Mouse (Mus musculus): ENCODE data around the gene Tmem120b. TPM values are rescaled to one million over a fixed set of nuclear protein-coding genes. Genes with fewer than 3 reads are reported as not detected.
A peak's percentile ranks its signal among the peaks of the same experiment; 100 is the strongest.

Gene Tmem120b
- polyA plus RNA-seq, 1 experiment: 9.4 TPM

DNA sequence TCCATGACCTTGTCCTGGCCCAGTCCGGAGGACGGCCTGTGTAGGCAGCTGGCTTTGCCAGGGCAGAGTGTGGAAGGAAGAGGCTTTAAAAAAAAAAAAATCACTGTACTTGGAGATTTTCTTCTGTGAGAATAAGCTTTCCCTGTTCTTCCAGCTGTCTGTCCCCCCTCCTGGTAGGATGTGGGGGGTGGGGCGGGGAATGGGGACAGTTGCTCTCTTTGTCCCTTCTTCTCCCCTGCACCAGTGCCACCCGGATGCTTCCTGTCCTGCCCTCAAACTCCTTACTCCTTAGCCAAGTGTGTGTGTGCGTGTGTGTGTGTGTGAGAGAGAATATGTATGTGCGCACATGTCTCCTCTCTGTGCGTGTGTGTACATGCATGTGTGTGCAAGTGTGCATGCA, 38.5 kb upstream of the Tmem120b start:
- Histone ChIP-seq H3K4me3 (replicated peaks) (no peak overlapping the region), H3K9me3 (ENCODE audit: control insufficient read depth, low read length) (no peaks in the 10 kb centered on the region), H3K4me1 (ENCODE audit: control insufficient read depth) (peaks cover 17% of the 10 kb centered on the region), H3K27me3 (ENCODE audit: control insufficient read depth) (no peaks in the 10 kb centered on the region), H3K36me3 (ENCODE audit: control insufficient read depth) (peaks cover 10% of the 10 kb centered on the region)
- TF ChIP-seq TAL1 (IDR thresholded peaks at IDR 0.05; ENCODE audit: low read length): no peak
- no peak for TF ChIP-seq GATA1 (IDR thresholded peaks at IDR 0.05; ENCODE audit: low read length)

DNA sequence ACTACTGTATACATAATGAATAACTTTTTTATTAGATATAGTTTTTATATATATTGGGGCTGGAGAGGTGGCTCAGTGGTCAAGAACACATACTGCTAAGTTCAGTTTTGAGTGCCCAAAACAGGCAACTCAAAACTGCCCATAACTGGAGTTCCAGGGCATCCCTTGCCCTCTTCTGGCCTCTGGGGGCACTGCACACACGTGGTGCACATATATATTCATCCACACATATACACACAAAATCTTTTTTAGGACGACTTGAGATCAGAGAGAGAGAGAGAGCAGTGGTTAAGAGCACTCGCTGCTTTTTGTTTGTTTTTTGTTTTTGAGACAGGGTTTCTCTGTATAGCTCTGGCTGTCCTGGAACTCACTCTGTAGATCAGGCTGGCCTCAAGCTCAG, 36.9 kb upstream of the Tmem120b start:
- no peaks in the 10 kb centered on the region for H3K27me3 ChIP-seq (ENCODE audit: control insufficient read depth)
- TF ChIP-seq GATA1 (IDR thresholded peaks at IDR 0.05; ENCODE audit: low read length) (no peak), TAL1 (IDR thresholded peaks at IDR 0.05; ENCODE audit: low read length) (no peak)
- H3K4me3 ChIP-seq (replicated peaks): no peak overlapping the region
- no peaks in the 10 kb centered on the region for H3K9me3 ChIP-seq (ENCODE audit: control insufficient read depth, low read length)
- H3K4me1 ChIP-seq (ENCODE audit: control insufficient read depth): peaks cover 29% of the 10 kb centered on the region
- H3K36me3 ChIP-seq (ENCODE audit: control insufficient read depth): peaks cover 10% of the 10 kb centered on the region

DNA sequence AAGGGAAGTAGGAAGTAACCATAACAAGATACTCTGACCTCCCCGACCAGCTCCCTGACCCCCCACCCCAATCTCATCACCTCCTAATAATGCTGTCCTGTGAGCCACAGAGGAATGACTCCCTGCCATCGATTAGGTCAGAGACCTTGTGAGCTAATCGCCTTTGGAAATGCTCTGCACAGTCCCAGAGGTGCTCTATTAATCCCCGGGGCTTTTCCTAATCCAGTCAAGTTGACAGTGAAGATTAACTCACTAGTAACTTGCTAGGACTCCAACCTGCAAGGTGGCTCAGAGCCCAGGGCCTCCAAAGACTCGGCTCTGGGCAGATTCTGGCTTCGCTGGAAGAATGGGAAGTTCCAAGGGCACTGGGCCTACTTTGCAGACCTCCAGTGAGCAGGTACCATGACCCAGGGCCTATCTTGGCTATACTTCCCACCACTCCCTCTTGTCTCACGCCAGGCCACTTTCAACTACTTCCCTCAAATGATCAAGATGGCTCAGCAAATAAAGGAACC, 34.5 kb upstream of the Tmem120b start:
- peaks cover 41% of the 10 kb centered on the region for H3K4me1 ChIP-seq (ENCODE audit: control insufficient read depth)
- H3K27me3 ChIP-seq (ENCODE audit: control insufficient read depth): no peaks in the 10 kb centered on the region; the same call in 1 of the 2 replicates
- H3K4me3 ChIP-seq (replicated peaks): no peak overlapping the region
- H3K9me3 ChIP-seq (ENCODE audit: control insufficient read depth, low read length): no peaks in the 10 kb centered on the region
- H3K36me3 ChIP-seq (ENCODE audit: control insufficient read depth): peaks cover 10% of the 10 kb centered on the region
- TF ChIP-seq GATA1 (IDR thresholded peaks at IDR 0.05; ENCODE audit: low read length): no peak
- TF ChIP-seq TAL1 (IDR thresholded peaks at IDR 0.05; ENCODE audit: low read length): no peak

DNA sequence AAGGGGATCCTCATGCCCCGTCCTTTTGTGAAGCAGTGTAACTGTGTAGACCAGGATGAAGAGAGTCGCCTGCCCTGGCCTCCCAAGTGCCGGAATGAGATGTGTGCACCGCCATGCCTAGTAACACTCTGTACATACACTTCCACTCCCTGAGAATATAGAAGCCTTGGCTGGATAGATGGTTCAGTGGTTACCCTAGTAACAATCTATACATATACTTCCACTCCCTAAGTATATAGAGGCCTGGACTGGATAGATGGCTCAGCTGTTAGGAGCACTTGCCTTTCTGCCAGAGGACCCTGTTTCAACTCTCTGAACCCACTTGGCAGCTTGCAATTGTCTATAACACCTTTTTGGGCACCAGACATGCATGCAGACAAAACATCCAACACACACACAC, 33.1 kb upstream of the Tmem120b start:
- TF ChIP-seq TAL1 (IDR thresholded peaks at IDR 0.05; ENCODE audit: low read length): no peak
- no peak for TF ChIP-seq GATA1 (IDR thresholded peaks at IDR 0.05; ENCODE audit: low read length)
- H3K4me1 ChIP-seq (ENCODE audit: control insufficient read depth): peaks cover 52% of the 10 kb centered on the region
- H3K9me3 ChIP-seq (ENCODE audit: control insufficient read depth, low read length): no peaks in the 10 kb centered on the region
- peak overlapping the region; percentile 14 for H3K4me3 ChIP-seq (replicated peaks)
- no peaks in the 10 kb centered on the region; the same call in 1 of the 2 replicates for H3K36me3 ChIP-seq (ENCODE audit: control insufficient read depth)
- H3K27me3 ChIP-seq (ENCODE audit: control insufficient read depth): no peaks in the 10 kb centered on the region; the same call in 1 of the 2 replicates

DNA sequence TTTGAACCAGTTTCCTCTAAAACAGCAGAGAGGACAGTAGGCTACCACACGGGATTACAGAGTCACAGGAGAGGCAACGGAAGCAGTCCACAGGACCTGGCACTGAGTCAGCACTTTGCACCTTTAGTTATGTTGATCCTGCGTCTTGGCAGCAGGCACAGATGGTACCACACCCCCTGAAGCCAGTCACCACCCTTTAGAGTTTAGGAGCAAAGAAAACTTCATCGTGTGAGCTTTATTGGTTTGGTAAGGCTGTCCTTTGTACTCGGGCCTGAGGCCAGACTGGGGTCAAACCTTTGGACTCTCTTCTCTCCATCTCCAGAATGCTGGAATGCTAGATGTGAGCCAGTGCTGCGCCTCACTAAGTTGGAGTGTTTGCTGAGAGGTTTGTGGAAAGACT, 32.7 kb upstream of the Tmem120b start:
- TF ChIP-seq GATA1 (IDR thresholded peaks at IDR 0.05; ENCODE audit: low read length): no peak
- TF ChIP-seq TAL1 (IDR thresholded peaks at IDR 0.05; ENCODE audit: low read length): no peak
- Histone ChIP-seq H3K36me3 (ENCODE audit: control insufficient read depth) (no peaks in the 10 kb centered on the region; the same call in 1 of the 2 replicates), H3K4me3 (replicated peaks) (peak overlapping the region; percentile 12), H3K27me3 (ENCODE audit: control insufficient read depth) (no peaks in the 10 kb centered on the region; the same call in 1 of the 2 replicates), H3K9me3 (ENCODE audit: control insufficient read depth, low read length) (no peaks in the 10 kb centered on the region), H3K4me1 (ENCODE audit: control insufficient read depth) (peaks cover 56% of the 10 kb centered on the region)

DNA sequence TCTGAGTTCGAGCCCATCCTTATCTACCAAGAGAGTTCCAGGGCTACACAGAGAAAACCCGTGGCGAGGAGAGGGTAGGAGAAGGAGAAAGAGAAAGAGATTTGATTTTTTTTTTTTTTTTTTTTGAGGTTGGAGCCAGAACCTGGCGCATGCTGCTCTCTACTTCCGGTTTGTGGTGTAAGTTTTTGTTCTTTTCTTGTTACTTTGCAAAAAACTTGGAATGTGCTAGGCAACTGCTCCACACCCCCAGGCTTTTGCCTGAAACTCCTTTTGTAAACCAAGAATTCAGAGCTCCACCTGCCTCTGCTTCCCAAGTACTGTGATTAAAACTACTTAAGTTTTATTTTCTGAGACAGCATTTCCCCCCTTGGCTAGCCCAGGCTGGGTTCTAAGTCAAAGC, 30.1 kb upstream of the Tmem120b start:
- H3K4me3 ChIP-seq (replicated peaks): no peak overlapping the region
- TF ChIP-seq GATA1 (IDR thresholded peaks at IDR 0.05; ENCODE audit: low read length) (no peak), TAL1 (IDR thresholded peaks at IDR 0.05; ENCODE audit: low read length) (no peak)
- H3K27me3 ChIP-seq (ENCODE audit: control insufficient read depth): no peaks in the 10 kb centered on the region; the same call in 1 of the 2 replicates
- peaks cover 66% of the 10 kb centered on the region for H3K4me1 ChIP-seq (ENCODE audit: control insufficient read depth)
- H3K9me3 ChIP-seq (ENCODE audit: control insufficient read depth, low read length): no peaks in the 10 kb centered on the region
- no peaks in the 10 kb centered on the region for H3K36me3 ChIP-seq (ENCODE audit: control insufficient read depth)

DNA sequence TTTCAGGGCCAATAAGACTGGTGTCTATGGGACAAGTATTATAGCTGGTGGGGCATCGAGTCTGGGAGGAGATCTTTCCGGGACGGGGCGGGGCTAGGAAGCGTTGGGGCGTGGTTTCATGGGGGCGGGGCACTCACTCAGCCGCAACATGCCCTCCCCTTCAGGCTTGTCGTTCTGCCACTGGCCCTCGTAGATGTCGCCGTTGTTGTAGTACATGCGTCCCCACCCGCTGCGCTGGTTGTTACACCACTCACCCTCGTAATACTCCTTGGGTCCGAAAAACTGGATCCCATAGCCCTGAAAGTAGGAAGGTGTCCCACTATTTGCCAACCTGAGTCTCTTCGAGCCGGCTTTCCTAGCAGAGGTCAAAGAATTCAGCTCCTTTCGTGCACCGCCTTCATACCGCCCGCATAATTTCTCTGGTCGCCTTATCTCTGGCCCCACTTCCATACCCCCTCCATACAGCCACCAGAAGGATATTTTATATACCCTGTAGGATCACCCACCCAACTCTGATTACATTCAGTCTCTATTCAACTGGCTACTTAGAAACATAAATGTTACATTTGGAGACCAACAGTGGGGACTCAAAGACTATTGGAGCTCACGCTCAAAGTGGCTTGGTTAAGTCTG, 29.0 kb upstream of the Tmem120b start:
- Histone ChIP-seq H3K4me1 (ENCODE audit: control insufficient read depth) (peaks cover 63% of the 10 kb centered on the region), H3K27me3 (ENCODE audit: control insufficient read depth) (no peaks in the 10 kb centered on the region; the same call in 1 of the 2 replicates), H3K9me3 (ENCODE audit: control insufficient read depth, low read length) (no peaks in the 10 kb centered on the region), H3K36me3 (ENCODE audit: control insufficient read depth) (no peaks in the 10 kb centered on the region), H3K4me3 (replicated peaks) (peak overlapping the region; percentile 64)
- TF ChIP-seq TAL1 (IDR thresholded peaks at IDR 0.05; ENCODE audit: low read length) (no peak), GATA1 (IDR thresholded peaks at IDR 0.05; ENCODE audit: low read length) (no peak)

DNA sequence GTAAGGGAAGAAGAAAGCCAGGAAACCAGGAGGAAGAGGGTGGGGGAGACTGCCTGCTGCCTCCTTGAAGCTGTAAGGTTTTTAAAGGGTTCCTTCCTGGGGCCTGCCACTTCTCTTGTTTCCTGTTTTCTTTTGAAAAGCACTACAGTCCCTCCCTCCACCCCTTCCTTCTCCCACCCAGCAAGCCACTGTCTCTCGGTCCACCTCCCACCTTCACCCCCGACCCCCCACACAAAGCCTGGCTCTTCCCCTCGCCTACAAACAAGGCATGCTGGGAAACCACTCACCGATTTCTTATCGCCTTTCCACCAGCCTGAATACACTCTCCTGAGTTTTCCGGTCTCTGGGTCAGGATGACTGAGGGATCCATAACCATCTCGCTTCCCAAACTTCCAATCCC, 27.4 kb upstream of the Tmem120b start:
- Histone ChIP-seq H3K27me3 (ENCODE audit: control insufficient read depth) (no peaks in the 10 kb centered on the region; the same call in 1 of the 2 replicates), H3K9me3 (ENCODE audit: control insufficient read depth, low read length) (no peaks in the 10 kb centered on the region), H3K36me3 (ENCODE audit: control insufficient read depth) (no peaks in the 10 kb centered on the region), H3K4me1 (ENCODE audit: control insufficient read depth) (peaks cover 48% of the 10 kb centered on the region), H3K4me3 (replicated peaks) (no peak overlapping the region)
- no peak for TF ChIP-seq TAL1 (IDR thresholded peaks at IDR 0.05; ENCODE audit: low read length)
- no peak for TF ChIP-seq GATA1 (IDR thresholded peaks at IDR 0.05; ENCODE audit: low read length)

DNA sequence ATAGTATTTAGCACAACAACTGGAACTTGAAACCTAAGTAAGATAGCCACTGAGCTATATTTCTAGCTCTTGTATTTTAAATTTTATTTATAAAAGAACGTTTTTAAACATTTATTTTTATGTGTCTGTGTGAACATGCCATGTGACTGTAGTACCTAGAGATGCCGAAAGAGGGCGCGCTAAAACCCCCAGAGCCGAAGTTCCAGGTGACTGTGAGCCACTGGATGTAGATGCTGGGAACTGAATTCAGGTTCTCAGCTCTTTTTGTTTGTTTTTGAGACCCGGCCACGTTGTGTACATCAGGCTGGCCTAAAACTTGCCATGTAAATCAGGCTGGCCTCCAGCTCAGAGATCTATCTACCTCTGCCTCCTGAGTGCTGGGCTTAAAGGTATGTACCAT, 24.4 kb upstream of the Tmem120b start:
- TF ChIP-seq GATA1 (IDR thresholded peaks at IDR 0.05; ENCODE audit: low read length) (no peak), TAL1 (IDR thresholded peaks at IDR 0.05; ENCODE audit: low read length) (no peak)
- no peaks in the 10 kb centered on the region for H3K9me3 ChIP-seq (ENCODE audit: control insufficient read depth, low read length)
- H3K4me3 ChIP-seq (replicated peaks): no peak overlapping the region
- 0 out of 2 replicates have a peak, but pooled peaks cover 4% of the 10 kb centered on the region for H3K27me3 ChIP-seq (ENCODE audit: control insufficient read depth)
- peaks cover 25% of the 10 kb centered on the region for H3K4me1 ChIP-seq (ENCODE audit: control insufficient read depth)
- H3K36me3 ChIP-seq (ENCODE audit: control insufficient read depth): no peaks in the 10 kb centered on the region
